Mouse (Mus musculus) ES-Bruce4 (cell line): ENCODE measurements around the gene Mrpl12.

Experiments
- CTCF ChIP-seq: IDR thresholded peaks from one replicate; pipeline ENCODE4 v1.8.1; 2011; ENCODE audit warnings: low read depth, low read length
- POLR2A ChIP-seq: IDR thresholded peaks from one replicate; pipeline ENCODE4 v1.8.1; 2011; ENCODE audit warnings: low read length; ENCODE audit not compliant: insufficient read depth

GRCm38 (mm10) chr11:120463536-120463935 lies 20.9 kb upstream of the Mrpl12 start:
- TF ChIP-seq CTCF, result no peak
- no peak for TF ChIP-seq POLR2A
